Mouse (Mus musculus) spleen, adult 2 months (tissue): Measurements from ENCODE around the gene Nubp2. TPM values are rescaled to one million over a fixed set of nuclear protein-coding genes. Genes with fewer than 3 reads are reported as not detected.

Experiments used
- DNase-seq, 2 experiments: peaks; one replicate each; pipeline versions ENCODE4 v3.0.0 to v3.0.0-alpha.2; 2012 to 2021; ENCODE audit warnings: low spot score in 2 of 2, low read depth in 1 of 2
- H3K27ac ChIP-seq: fragments of 200-500 bp; 2 replicates; pipeline ENCODE4 v1.5.1; 2012; ENCODE audit warnings: low read length, inconsistent platforms; ENCODE audit not compliant: insufficient read depth
- H3K27me3 ChIP-seq: fragments of 200-500 bp; 2 replicates; pipeline ENCODE4 v1.6.1; 2012; ENCODE audit warnings: mild to moderate bottlenecking, moderate library complexity, low read length, inconsistent platforms; ENCODE audit not compliant: control insufficient read depth, insufficient read depth
- H3K36me3 ChIP-seq: fragments of 200-500 bp; 2 replicates; pipeline ENCODE4 v1.6.1; 2012; ENCODE audit warnings: mild to moderate bottlenecking, low read length, inconsistent platforms; ENCODE audit not compliant: control insufficient read depth, insufficient read depth
- H3K4me1 ChIP-seq: fragments of 200-500 bp; 2 replicates; pipeline ENCODE4 v1.6.1; 2011; ENCODE audit warnings: inconsistent platforms; ENCODE audit not compliant: control insufficient read depth, insufficient read depth, insufficient read length
- H3K4me3 ChIP-seq: fragments of 200-500 bp; 2 replicates; pipeline ENCODE4 v1.5.1; 2011; ENCODE audit warnings: mild to moderate bottlenecking, inconsistent platforms; ENCODE audit not compliant: insufficient read depth, insufficient read length; ENCODE audit errors: extremely low read depth
- CTCF ChIP-seq: fragments of 200-500 bp; IDR thresholded peaks from 2 replicates; pipeline ENCODE4 v1.5.1; 2011; ENCODE audit warnings: mild to moderate bottlenecking, inconsistent platforms; ENCODE audit not compliant: insufficient read depth, insufficient read length, insufficient replicate concordance; ENCODE audit errors: extremely low read depth
- POLR2A ChIP-seq: fragments of 200-500 bp; IDR thresholded peaks from 2 replicates; pipeline ENCODE4 v1.6.1; 2011; ENCODE audit warnings: low read depth, low read length, inconsistent platforms
- WGBS: fragments of 180-500 bp; shearing (Covaris S2); methylation state at CpG from one replicate; pipeline ENCODE4 v1.1.7; 2018; 5-methylcytosine and 5-hydroxymethylcytosine counted together
- polyA plus RNA-seq: library from polyadenylated mRNA; depleted of rRNA; stranded (reverse); fragments of >200 nt; gene quantifications from 2 replicates; pipeline ENCODE4 v1.2.3, GENCODE M21; 2012

Nubp2 gene
- polyA plus RNA-seq, 1 experiment: 43.5 TPM

- Histone ChIP-seq H3K27ac (no peak overlapping the region), H3K4me1 (no peaks in the 10 kb centered on the region), H3K27me3 (no peaks in the 10 kb centered on the region), H3K4me3 (no peak overlapping the region), H3K36me3 (peaks cover 4% of the 10 kb centered on the region)
- 64% methylated on average over 5 of the region's 5 CpGs for WGBS
- TF ChIP-seq CTCF (no peak), POLR2A (no peak)
- no peak for DNase-seq
Observed at GRCm38 (mm10) chr17:24878117-24878397, 8.1 kb downstream of the Nubp2 start.

- no peak for TF ChIP-seq POLR2A
- TF ChIP-seq CTCF: no peak
- Histone ChIP-seq H3K27me3 (no peaks in the 10 kb centered on the region), H3K27ac (no peak overlapping the region), H3K4me1 (no peaks in the 10 kb centered on the region), H3K4me3 (no peak overlapping the region), H3K36me3 (no peaks in the 10 kb centered on the region; the same call in 1 of the 2 replicates)
- no peak for DNase-seq
- WGBS: 83% methylated on average over 10 of the region's 10 CpGs
Observed at GRCm38 (mm10) chr17:24877336-24878116, 8.6 kb downstream of the Nubp2 start.

- no peaks in the 10 kb centered on the region for H3K27me3 ChIP-seq
- WGBS: 90% methylated on average over 8 of the region's 8 CpGs
- H3K4me1 ChIP-seq: no peaks in the 10 kb centered on the region
- DNase-seq: no peak
- no peak for TF ChIP-seq POLR2A
- TF ChIP-seq CTCF: no peak
- H3K27ac ChIP-seq: no peak overlapping the region
- H3K36me3 ChIP-seq: no peaks in the 10 kb centered on the region
- no peak overlapping the region for H3K4me3 ChIP-seq
Observed at GRCm38 (mm10) chr17:24874989-24875388, 11.2 kb downstream of the Nubp2 start.

GRCm38 (mm10) chr17:24874405-24874745 is 11.8 kb downstream of the Nubp2 start:
- Histone ChIP-seq H3K4me1 (no peaks in the 10 kb centered on the region), H3K4me3 (no peak overlapping the region), H3K27ac (no peak overlapping the region), H3K36me3 (no peaks in the 10 kb centered on the region), H3K27me3 (no peaks in the 10 kb centered on the region)
- WGBS: 38% methylated on average over 1 of the region's 1 CpGs
- TF ChIP-seq CTCF (no peak), POLR2A (no peak)
- no peak for DNase-seq

- no peak for DNase-seq
- WGBS: 69% methylated on average over 4 of the region's 4 CpGs
- no peaks in the 10 kb centered on the region for H3K4me1 ChIP-seq
- no peaks in the 10 kb centered on the region for H3K27me3 ChIP-seq
- no peak overlapping the region for H3K27ac ChIP-seq
- H3K36me3 ChIP-seq: no peaks in the 10 kb centered on the region
- no peak overlapping the region for H3K4me3 ChIP-seq
- TF ChIP-seq CTCF (no peak), POLR2A (no peak)
Observed at GRCm38 (mm10) chr17:24873695-24874404, 12.3 kb downstream of the Nubp2 start.

- H3K4me3 ChIP-seq: no peak overlapping the region
- 95% methylated on average over 10 of the region's 10 CpGs for WGBS
- TF ChIP-seq POLR2A (no peak), CTCF (no peak)
- no peak for DNase-seq
- H3K4me1 ChIP-seq: no peaks in the 10 kb centered on the region
- peaks cover 19% of the 10 kb centered on the region for H3K36me3 ChIP-seq
- H3K27ac ChIP-seq: no peak overlapping the region
- no peaks in the 10 kb centered on the region for H3K27me3 ChIP-seq
Observed at GRCm38 (mm10) chr17:24867914-24868313, 18.2 kb downstream of the Nubp2 start.

DNA sequence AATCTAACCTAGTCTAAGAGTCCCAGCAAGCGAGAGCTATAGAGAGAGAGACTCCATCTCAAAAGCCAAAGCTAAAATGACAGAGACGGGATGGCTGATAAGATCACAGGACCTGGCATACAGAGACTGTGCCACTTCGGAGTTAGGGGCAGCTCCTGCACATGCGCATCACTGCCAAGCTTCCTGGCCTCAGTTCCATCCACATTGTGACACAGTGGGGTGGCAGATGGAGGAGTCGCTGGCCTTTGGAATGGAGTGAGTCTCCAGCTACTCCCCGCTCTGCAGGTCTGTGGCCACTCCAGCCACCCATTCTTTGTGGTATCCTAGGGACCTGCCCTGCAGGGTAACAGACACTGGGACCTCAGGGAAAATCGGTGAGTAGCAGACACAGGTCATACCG is 20.4 kb downstream of the Nubp2 start, which contains the start of gene Igfals:
Gene Igfals, plus strand, starts transcription at position 222 of the 400 bp plus-strand sequence.
- no peak for TF ChIP-seq CTCF
- no peak for TF ChIP-seq POLR2A
- 92% methylated on average over 8 of the region's 8 CpGs for WGBS
- Histone ChIP-seq H3K4me3 (no peak within 1 kb of the TSS), H3K27ac (no peak within 1 kb of the TSS), H3K36me3 (peaks cover 30% of the 10 kb centered on the region), H3K27me3 (no peaks in the 10 kb centered on the region), H3K4me1 (no peaks in the 10 kb centered on the region)
- no peak for DNase-seq
